Mouse (Mus musculus) forebrain, embryonic 14.5 days (tissue): ENCODE measurements around the gene Glod5. TPM values are rescaled to one million over a fixed set of nuclear protein-coding genes. Genes with fewer than 3 reads are reported as not detected.

Source experiments
- ATAC-seq: fragments of 200-750 bp; cut with Nextera tagmentation; 2 replicates; pipeline ENCODE4 v1.8.0; 2017; ENCODE audit warnings: mild to moderate bottlenecking, moderate library complexity
- DNase-seq: peaks from one replicate; pipeline ENCODE4 v3.0.0-alpha.2; 2015; ENCODE audit warnings: low spot score
- H3K27ac ChIP-seq: fragments of 300-500 bp; sonication (generic); 2 replicates; pipeline ENCODE4 v1.5.1; 2014; ENCODE audit warnings: low read depth, mild to moderate bottlenecking, control low read depth, low read length, moderate library complexity
- H3K27me3 ChIP-seq: fragments of 300-500 bp; sonication (generic); replicated peaks from 2 replicates; pipeline ENCODE4 v1.6.1; 2014; ENCODE audit warnings: low read length, control low read depth, mixed read lengths; ENCODE audit not compliant: control insufficient read depth, insufficient read depth
- H3K36me3 ChIP-seq: fragments of 300-500 bp; sonication (generic); 2 replicates; pipeline ENCODE4 v1.6.1; 2014; ENCODE audit warnings: low read length, control low read depth; ENCODE audit not compliant: control insufficient read depth, insufficient read depth
- H3K4me1 ChIP-seq: fragments of 300-500 bp; sonication (generic); 2 replicates; pipeline ENCODE4 v1.6.1; 2014; ENCODE audit warnings: antibody characterized with exemption, low read length, control low read depth; ENCODE audit not compliant: control insufficient read depth, insufficient read depth
- H3K4me2 ChIP-seq: fragments of 300-500 bp; sonication (generic); 2 replicates; pipeline ENCODE4 v1.6.1; 2014; ENCODE audit warnings: mild to moderate bottlenecking, control low read depth, low read length
- H3K4me3 ChIP-seq: fragments of 300-500 bp; sonication (generic); 2 replicates; pipeline ENCODE4 v1.5.1; 2014; ENCODE audit warnings: low read depth, low read length, control low read depth
- H3K9ac ChIP-seq: fragments of 300-500 bp; sonication (generic); 2 replicates; pipeline ENCODE4 v1.6.1; 2014; ENCODE audit warnings: mild to moderate bottlenecking, low read length, control low read depth, moderate library complexity
- H3K9me3 ChIP-seq: fragments of 300-500 bp; sonication (generic); replicated peaks from 2 replicates; pipeline ENCODE4 v1.6.1; 2016; ENCODE audit warnings: low read length, control low read depth, mixed read lengths; ENCODE audit not compliant: control insufficient read depth
- WGBS: fragments of 180-500 bp; shearing (Covaris S2); extraction: QIAGEN DNeasy Blood & Tissue Kit; methylation state at CpG from one replicate; pipeline ENCODE4 v1.1.7; 2014; 5-methylcytosine and 5-hydroxymethylcytosine counted together
- polyA plus RNA-seq: library from polyadenylated mRNA; unstranded; fragments of >200 nt; fragmentation: Nextera tagmentation; extraction: Ambion mirVana; gene quantifications from 2 replicates; pipeline ENCODE4 v1.2.1, GENCODE M21; 2014

Glod5 gene
- polyA plus RNA-seq, 1 experiment from 2014 or later: 0.46 TPM

DNA sequence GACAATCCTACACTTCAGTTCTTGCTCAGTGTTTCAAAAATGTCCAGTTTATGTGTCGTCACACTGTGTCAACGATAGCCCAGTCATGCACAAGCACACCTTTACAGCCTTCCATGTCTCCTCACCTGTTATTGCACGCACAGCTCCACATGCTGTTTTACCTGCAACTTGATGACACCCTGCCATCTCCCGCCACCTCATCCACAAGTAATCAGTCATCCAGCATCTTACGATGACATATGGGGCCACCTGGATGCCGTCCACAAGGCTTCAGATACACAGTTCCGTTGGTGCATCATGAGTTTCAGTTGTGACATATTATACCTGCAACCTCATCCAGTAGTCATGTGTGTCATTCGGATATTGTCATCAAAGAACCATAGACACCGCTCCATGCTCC lies 59.4 kb downstream of the Glod5 start:
- whole genome bisulfite sequencing: 93% methylated on average over 9 of the region's 9 CpGs
- H3K4me1 ChIP-seq: no peaks in the 10 kb centered on the region
- H3K27me3 ChIP-seq: no peaks in the 10 kb centered on the region
- no peak overlapping the region for H3K4me3 ChIP-seq
- H3K9me3 ChIP-seq: no peaks in the 10 kb centered on the region
- no peak overlapping the region for H3K4me2 ChIP-seq
- no peaks in the 10 kb centered on the region for H3K36me3 ChIP-seq
- DNase-seq (no peak), ATAC-seq (no peak)
- no peak overlapping the region for H3K9ac ChIP-seq
- H3K27ac ChIP-seq: no peak overlapping the region

Other genes with a start within 250 kb of the Glod5 start
- gene Gripap1, start 228.7 kb downstream of the Glod5 start, polyA plus RNA-seq: 44.0 and 50.4 TPM in 2 replicates
- gene Kcnd1, start 196.2 kb downstream of the Glod5 start, polyA plus RNA-seq: 1.3 and 1.6 TPM in 2 replicates
- 31.8 and 36.9 TPM in 2 replicates for gene Otud5, start 177.1 kb downstream of the Glod5 start, polyA plus RNA-seq
- gene Pim2, start 140.2 kb downstream of the Glod5 start, polyA plus RNA-seq: 11.3 and 15.1 TPM in 2 replicates
- gene Slc35a2, start 134.5 kb downstream of the Glod5 start, polyA plus RNA-seq: 17.1 and 17.8 TPM in 2 replicates
- gene Pqbp1, start 119.2 kb downstream of the Glod5 start, polyA plus RNA-seq: 144 and 172 TPM in 2 replicates
- 193 and 227 TPM in 2 replicates for gene Timm17b, start 119.1 kb downstream of the Glod5 start, polyA plus RNA-seq
- not detected in 2 replicates for gene Gm10491, start 110.7 kb downstream of the Glod5 start, polyA plus RNA-seq
- not detected in 2 replicates for gene Gm10490, start 109.0 kb downstream of the Glod5 start, polyA plus RNA-seq
- gene Pcsk1n, start 98.7 kb downstream of the Glod5 start, polyA plus RNA-seq: 84.4 and 111 TPM in 2 replicates
- gene Eras, start 89.9 kb downstream of the Glod5 start, polyA plus RNA-seq: not detected in 2 replicates
- gene Hdac6, start 70.6 kb downstream of the Glod5 start, polyA plus RNA-seq: 43.3 and 50.4 TPM in 2 replicates
- 0.11 and 0.19 TPM in 2 replicates for gene Gata1, start 40.4 kb downstream of the Glod5 start, polyA plus RNA-seq
- gene Suv39h1, start 56.3 kb upstream of the Glod5 start, polyA plus RNA-seq: 42.8 and 47.7 TPM in 2 replicates
- 0.15 and 0.33 TPM in 2 replicates for gene Was, start 72.0 kb upstream of the Glod5 start, polyA plus RNA-seq
- 35.2 and 43.2 TPM in 2 replicates for gene Wdr13, start 114.4 kb upstream of the Glod5 start, polyA plus RNA-seq
- 388 and 477 TPM in 2 replicates for gene Rbm3, start 127.4 kb upstream of the Glod5 start, polyA plus RNA-seq
- gene Tbc1d25, start 157.7 kb upstream of the Glod5 start, polyA plus RNA-seq: 19.7 and 26.5 TPM in 2 replicates
- gene Ebp, start 175.0 kb upstream of the Glod5 start, polyA plus RNA-seq: 25.3 and 28.5 TPM in 2 replicates
- 35.4 and 42.0 TPM in 2 replicates for gene Porcn, start 188.0 kb upstream of the Glod5 start, polyA plus RNA-seq
- gene Ftsj1, start 233.9 kb upstream of the Glod5 start, polyA plus RNA-seq: 60.9 and 63.6 TPM in 2 replicates